Mouse (Mus musculus) hematopoietic multipotent progenitor cell, adult 10-12 weeks (in vitro differentiated cells): ENCODE data around the gene Pop5. TPM values are rescaled to one million over a fixed set of nuclear protein-coding genes. Genes with fewer than 3 reads are reported as not detected.

Experiments used
- polyA plus RNA-seq: library from polyadenylated mRNA; stranded (reverse); fragments of >175 nt; gene quantifications from 2 replicates; pipeline ENCODE4 v1.2.3, GENCODE M21; 2012; ENCODE audit warnings: low replicate concordance

The Pop5 gene
- polyA plus RNA-seq = 22.5 and 45.5 TPM in 2 replicates

DNA sequence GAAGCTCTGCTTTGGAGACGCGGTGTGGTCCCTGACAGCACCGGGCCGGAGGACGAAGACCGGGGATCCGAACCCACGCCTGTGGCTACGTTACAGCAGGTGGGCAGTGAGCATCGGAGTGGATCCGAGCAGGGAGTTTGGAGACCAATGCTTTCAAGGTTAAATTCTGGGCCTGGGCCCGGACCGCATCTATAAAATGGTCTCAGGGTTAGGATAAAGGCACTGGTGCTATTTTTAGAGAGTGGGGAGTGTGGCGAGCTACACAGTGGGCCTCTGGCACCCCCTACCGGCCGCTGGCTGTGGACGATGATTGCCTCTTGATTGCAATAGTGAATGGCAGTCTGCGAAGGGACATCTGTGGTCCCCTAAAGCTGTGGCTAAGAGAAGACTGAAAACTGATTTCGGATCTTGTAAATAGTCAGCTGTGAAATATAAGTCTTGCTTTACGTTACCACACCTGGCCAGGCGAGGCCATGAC lies at the start of gene Pop5:
Gene Pop5, plus strand, starts transcription at position 51 of the 478 bp plus-strand sequence.

DNA sequence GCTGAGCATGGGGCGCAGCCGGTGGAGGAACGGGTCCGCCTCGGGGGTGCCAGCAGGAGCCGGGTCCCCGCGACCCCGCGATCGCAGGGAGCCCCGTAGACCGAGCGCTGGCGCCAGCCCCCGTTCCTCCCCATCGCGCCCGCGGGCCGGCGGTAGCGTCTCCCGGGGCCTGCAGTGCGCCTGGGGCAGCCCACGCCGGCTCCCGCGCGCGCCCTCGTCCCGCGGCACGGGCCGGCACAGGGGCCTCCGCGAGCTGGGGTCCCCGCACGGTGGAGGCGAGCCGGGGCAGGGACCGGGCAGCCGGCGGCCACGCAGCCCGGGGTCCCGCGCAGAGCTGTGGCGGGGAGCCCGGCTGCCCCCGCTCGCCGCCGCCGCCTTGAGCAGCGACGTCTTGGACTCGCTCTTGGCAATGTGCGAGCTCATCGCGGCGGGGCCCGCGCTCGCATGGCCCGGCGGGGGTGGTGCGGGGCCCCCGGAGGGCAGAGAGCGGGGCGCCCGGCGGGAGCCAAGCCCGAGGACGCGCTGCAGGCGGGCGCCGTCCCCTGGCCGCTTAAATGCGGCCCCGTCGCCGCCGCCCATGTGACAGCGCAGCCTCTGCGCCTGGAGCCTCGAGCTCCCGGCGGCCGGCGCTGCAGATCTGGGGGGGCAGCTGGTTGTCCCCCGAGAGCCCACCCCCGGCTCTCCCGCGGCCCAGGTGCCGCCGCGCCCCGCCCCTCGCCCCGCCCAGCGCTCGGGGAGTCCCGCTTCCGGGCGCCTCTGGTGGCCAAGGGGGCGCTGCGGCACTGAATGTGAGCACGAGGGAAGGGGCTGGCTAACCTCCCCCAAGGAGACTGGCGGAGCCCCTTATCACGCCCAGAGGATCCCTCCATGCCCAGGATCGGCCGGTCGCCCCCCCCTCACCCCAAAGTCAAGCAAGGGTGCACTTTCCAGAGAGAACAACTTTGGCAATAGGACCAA lies 41.7 kb upstream of the Pop5 start, which contains the start of gene Cabp1:
Gene Cabp1, minus strand, starts transcription at position 713 of the 957 bp plus-strand sequence.

DNA sequence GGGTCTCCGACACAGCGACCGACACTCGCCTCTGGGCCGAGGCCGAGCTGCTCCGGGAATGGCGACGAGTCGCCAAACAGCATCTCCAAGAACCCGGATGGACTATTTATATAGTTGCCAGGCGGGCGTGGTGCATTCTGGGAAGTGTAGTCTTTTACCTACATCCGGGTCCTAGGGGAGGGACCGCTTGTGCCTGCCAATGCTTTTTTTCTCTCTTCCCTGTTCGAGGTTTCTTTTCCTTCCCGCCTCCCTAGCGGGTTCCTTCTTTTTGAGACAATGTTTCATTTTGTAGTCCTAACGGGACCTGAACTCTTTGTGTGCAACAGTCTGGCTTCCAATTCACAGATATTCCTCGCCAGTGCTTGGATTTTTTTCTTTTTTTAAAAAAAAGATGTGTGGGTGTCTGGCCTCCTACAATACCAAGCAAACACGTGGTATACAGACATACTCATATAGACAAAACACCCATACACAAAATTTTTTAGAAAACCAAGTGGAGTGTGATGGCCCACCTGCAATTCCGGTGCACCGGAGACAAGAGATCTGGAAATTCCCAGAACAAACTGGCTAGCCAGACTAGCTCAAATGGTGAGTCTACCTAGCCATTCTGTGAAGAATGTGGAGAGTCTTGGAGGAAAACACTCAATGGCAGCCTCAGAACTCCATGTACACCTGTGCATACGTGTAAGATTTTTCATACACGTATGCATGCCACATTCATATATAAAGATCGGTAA lies 37.3 kb downstream of the Pop5 start, which contains the start of gene Rnf10:
Gene Rnf10, minus strand, starts transcription at position 87 of the 737 bp plus-strand sequence.

DNA sequence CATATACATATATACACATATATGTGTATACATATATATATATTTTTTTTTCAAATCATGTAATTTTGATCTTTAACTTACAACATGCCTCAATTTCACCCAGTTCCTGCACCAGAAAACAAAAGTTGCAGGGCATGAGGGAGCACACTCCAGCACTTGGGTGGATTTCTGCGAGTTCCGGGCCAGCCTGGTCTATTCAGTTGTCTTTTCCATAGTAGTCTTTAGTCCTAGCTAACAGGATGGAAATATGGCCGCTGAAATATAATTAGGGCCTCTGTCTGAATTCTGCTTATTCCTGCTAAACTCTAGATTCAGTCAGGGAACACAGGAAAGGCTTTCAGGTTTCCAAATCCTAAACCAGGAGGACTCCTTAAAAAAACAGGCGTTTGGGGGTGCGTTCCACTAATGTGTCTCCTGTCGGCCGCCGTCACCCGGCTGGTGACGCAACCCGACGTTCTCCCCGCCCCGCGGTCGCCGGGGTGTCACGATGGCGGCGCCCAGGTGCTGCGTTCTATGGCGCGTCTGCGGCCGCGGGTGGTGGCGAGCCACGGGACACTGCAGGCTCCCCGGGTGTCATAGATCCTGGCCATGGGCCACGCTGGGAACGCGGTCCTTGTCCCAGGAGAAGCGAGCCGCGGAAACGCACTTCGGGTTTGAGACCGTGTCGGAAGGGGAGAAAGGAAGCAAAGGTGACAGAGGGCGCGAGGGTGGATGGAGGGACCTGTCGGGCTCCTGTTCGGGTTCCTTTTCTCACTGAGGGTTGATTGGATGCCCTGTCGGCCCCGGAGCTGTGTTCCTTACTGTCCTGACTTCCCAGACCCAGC lies 43.8 kb downstream of the Pop5 start, which contains the start of gene Coq5:
Gene Coq5, plus strand, starts transcription at position 441 of the 824 bp plus-strand sequence.

Other genes with a start within 250 kb of the Pop5 start
- 21.8 and 40.6 TPM in 2 replicates for gene Sppl3, start 224.7 kb upstream of the Pop5 start, polyA plus RNA-seq
- gene Gm10401, start 137.5 kb upstream of the Pop5 start, polyA plus RNA-seq = not detected in 2 replicates
- gene Acads, start 116.5 kb upstream of the Pop5 start, polyA plus RNA-seq = 24.4 and 28.9 TPM in 2 replicates
- gene Unc119b, start 100.9 kb upstream of the Pop5 start, polyA plus RNA-seq = 82.2 and 147 TPM in 2 replicates
- gene Mlec, start 77.7 kb upstream of the Pop5 start, polyA plus RNA-seq = 46.4 and 54.1 TPM in 2 replicates
- gene Cabp1, start 41.5 kb upstream of the Pop5 start, polyA plus RNA-seq = 0.21 and 0.50 TPM in 2 replicates
- gene Rnf10, start 37.1 kb downstream of the Pop5 start, polyA plus RNA-seq = 159 and 396 TPM in 2 replicates
- 10.7 and 17.7 TPM in 2 replicates for gene Coq5, start 43.8 kb downstream of the Pop5 start, polyA plus RNA-seq
- gene Dynll1, start 65.2 kb downstream of the Pop5 start, polyA plus RNA-seq = 58.0 and 209 TPM in 2 replicates
- 58.2 and 96.4 TPM in 2 replicates for gene Srsf9, start 91.3 kb downstream of the Pop5 start, polyA plus RNA-seq
- gene Gatc, start 105.3 kb downstream of the Pop5 start, polyA plus RNA-seq = 6.3 and 7.5 TPM in 2 replicates
- 3.8 and 6.0 TPM in 2 replicates for gene Triap1, start 105.4 kb downstream of the Pop5 start, polyA plus RNA-seq
- 1,125 and 1,487 TPM in 2 replicates for gene Cox6a1, start 113.1 kb downstream of the Pop5 start, polyA plus RNA-seq
- gene Msi1, start 193.8 kb downstream of the Pop5 start, polyA plus RNA-seq = 3.5 and 17.8 TPM in 2 replicates
- 1.6 TPM in 1 of 2 replicates, not detected in the other for gene Pla2g1b, start 230.4 kb downstream of the Pop5 start, polyA plus RNA-seq
- 6.8 and 11.5 TPM in 2 replicates for gene Sirt4, start 248.9 kb downstream of the Pop5 start, polyA plus RNA-seq